Mouse (Mus musculus): ENCODE data around the gene Lsm4. TPM values are rescaled to one million over a fixed set of nuclear protein-coding genes. Genes with fewer than 3 reads are reported as not detected.

Gene Lsm4
- total RNA-seq (2023), result 100 to 1,000 TPM; 133 to 142 TPM

DNA sequence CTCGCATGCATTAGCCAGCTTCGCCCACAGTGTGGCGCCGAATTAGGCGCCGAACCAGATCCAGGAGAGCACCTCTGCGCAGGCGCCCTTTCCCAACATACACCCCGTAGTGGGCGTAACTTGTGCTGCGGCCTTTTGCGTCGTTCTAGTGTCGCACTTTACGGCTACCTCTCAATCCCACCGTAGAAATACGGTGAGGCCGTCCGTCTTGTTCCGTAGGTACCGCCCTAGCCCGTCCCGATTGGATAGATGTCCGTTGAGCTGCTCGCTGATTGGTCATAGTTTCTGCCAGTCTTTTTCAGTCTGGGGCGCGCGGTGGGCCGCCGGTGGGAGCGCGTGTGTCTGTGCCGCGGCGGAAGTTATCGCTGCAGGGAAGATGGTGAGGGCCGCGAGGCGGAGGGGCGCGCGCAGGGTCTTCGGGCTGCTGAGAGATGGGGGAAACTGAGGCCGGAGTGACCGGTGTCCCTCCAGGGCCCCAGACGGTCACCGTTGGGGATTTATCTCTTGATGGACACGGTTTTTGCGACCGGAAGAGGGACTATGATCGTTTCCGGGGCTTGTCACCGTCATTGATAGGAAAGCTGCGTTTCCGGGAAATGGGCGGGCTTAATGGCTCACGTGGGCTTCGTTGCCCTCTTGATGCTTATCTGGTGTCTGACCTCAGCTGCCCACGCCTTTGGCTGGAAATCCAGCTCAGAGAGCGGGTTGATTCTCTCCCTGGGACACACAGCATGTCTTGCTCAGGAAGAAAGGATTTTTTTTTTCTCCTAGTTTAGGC is at the start of gene Lsm4:
TSS of gene Lsm4 (plus strand) at position 170 of the 778 bp plus-strand sequence.

DNA sequence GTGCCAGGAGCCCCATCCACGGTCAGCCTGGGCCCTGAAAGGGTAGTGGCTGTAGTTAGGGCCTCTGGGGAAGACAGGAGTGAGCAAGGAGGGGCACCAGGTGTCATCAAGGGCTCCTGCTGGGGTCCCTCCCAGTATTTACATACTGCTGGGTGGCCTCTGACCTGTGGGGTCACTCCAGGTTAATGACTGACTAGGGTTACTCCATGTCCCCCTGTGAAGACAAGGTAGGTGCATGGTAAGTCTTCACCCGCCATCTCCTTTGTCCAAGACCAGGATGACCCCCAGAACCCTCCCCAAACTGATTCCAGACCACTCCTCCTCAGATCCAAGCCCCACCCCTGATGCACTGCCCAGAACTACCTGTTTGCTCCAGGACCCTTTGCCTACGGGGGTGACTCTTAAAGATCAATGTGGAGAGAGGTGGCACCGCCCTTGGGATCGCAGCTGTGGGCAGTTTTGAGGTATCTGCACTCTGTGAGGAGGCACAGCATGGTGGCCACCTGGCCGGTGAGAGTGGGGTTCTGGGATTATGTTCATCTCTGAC is 40.6 kb upstream of the Lsm4 start, which contains the start of gene Gdf15:
TSS of gene Gdf15 (minus strand) at position 111 of the 547 bp plus-strand sequence.

DNA sequence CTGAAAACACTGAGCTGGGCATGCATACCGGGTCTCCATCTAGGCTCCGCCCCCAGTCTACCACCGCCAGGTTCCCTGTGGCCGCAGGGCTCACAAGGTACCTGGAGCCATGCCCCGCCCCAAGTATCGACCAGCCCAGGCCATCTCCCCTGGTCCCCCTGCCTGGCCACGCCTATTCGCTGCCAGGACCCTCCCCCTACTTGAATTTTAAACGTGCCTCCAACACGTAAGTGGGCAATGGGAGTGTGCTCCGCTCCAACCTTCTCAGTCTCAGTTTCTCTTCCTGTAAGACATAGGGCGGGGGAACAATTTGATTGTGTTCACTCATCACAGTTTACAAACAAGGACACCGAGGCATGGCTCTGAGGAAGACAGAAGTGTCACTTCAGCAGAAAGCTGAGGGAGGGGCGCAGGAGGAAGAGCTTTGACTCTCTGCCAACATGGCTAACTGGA is 12.7 kb upstream of the Lsm4 start, which contains the start of gene Pgpep1:
TSS of gene Pgpep1 (minus strand) at position 116 of the 453 bp plus-strand sequence.

DNA sequence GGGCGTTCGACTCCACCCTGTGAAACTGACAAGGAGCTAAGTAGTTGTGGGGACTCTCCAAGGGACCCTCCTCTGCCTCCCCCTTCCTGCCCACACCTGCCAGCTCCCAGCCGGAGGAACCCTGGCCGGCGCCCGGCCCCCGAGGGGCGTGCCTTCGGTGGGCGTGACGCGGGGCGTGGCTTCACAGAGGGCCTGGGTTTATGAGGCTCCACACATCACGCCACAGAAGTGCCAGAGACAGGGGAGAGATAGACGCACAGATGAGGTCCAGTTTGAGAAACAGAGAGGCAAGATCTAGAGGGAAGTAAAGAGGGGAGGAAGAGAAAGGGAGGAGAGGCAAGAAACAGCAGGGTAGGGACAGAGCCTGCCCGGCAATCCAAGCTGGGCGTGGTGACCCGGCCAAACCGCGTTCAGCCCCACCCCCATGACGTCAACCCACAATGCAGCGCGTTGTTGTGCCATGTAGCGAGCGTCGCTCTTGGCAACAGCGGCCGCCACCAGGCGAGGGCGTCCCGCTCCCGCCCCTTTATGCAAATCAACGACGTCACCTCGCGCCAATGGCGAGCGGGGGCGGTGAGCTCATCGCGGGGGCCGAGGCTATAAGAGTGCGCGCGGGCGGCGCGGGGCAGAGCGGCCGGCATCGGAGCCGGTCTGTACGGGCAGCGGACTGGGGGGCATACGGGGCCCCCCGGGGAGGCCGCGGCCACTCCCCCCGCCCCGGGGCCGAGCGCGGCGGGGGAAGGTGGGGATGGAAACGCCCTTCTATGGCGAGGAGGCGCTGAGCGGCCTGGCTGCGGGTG is 25.5 kb downstream of the Lsm4 start, which contains the start of gene Jund:
TSS of gene Jund (plus strand) at position 640 of the 800 bp plus-strand sequence.

DNA sequence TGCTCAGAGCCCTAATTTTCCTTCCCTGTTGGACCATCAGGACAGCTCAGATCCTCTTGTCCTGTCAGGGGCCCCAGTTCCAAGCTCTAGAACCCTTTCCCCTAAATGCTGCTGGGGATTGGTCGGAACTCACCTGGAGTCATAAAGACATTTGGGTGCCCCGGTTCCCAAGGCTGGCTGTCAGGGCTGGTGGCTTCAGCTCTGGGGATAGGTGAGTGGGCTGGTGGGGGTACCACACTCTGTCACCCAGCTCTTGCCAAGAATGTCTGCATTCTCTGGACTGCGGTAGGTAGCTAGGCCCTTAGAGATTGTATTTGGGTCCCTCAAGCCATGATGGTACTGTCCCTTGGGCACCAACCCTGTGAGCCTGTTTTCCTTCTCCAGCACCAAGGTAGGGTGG is 30.2 kb downstream of the Lsm4 start, which contains the start of gene Iqcn:
TSS of gene Iqcn (plus strand) at position 171 of the 400 bp plus-strand sequence.

DNA sequence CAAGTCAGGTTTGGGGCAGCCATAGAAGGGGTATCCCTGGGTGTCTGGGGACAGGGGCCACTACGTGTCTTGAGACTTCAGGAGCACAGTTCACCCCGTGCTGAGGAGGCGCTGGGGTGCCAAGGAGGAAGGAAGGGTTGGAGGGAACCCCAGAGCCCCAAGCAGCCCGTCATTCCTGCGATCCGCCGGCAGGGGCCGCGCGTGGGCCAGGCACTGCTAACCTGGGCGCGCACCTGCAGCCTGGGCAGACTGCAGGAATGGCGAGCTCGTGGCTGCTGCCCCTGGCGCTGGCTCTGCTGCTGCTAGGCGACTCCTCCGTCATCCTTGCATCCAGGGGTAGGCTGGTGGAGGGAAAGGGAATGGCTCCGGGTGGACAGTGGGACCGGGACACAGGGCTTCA is 45.2 kb downstream of the Lsm4 start, which contains the start of gene Gm3336:
TSS of gene Gm3336 (plus strand) at position 247 of the 400 bp plus-strand sequence.

DNA sequence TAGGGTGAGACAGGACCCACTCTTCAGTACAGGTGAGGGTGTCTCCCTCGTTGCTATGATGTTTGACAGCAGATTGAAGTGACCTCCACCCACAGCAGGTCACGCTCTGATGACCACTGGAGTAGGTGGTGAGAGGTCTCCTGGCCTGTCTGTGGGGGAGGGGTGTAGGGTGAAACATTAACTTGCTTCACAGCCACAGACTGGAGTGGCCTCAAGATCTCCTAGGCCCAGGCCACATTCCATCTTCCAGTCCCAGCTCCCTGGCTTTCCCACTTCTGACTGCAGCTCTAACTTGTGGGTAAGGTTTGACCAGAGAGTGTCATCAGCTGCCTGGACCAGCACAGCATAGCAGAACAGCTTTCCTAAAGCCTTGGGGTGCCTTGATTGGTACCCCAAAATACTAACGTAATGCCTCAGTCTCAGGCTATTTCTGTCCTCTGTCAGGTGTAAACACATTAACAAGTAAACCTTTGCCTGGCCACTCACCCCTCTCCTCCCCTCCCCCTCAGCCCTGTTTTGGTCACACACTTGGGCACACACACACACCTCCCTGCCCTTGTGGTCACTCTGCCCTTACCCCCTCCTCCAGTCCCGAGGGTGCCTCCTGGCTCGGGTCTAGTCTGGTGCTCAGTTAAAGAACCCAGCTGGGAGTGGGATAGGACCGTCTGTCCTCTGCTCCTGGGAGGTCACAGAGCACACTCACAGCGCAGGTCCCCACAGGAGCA is 50.6 kb downstream of the Lsm4 start, which contains the start of gene Pde4c:
TSS of gene Pde4c (plus strand) at position 235 of the 725 bp plus-strand sequence.

Other genes with a start within 250 kb of the Lsm4 start
- 10 to 100 TPM; 22.0 to 24.7 TPM for gene Crtc1, start 233.7 kb upstream of the Lsm4 start, total RNA-seq (2023)
- 10 to 100 TPM in 1 of 2 experiments, 1 to 10 TPM in 1; 9.8 to 10.7 TPM for gene Klhl26, start 196.3 kb upstream of the Lsm4 start, total RNA-seq (2023)
- not detected for gene Tmem59l, start 185.9 kb upstream of the Lsm4 start, total RNA-seq (2023)
- gene Crlf1, start 180.1 kb upstream of the Lsm4 start, total RNA-seq (2023), result not detected
- gene Rex1bd, start 166.5 kb upstream of the Lsm4 start, total RNA-seq (2023), result 10 to 100 TPM; 64.4 to 64.7 TPM
- 1,000 to 10,000 TPM; 3,558 to 3,776 TPM for gene Uba52, start 162.4 kb upstream of the Lsm4 start, total RNA-seq (2023)
- 100 to 1,000 TPM; 257 to 281 TPM for gene Fkbp8, start 145.5 kb upstream of the Lsm4 start, total RNA-seq (2023)
- gene Kxd1, start 145.3 kb upstream of the Lsm4 start, total RNA-seq (2023), result 10 to 100 TPM; 57.3 to 61.1 TPM
- gene Ell, start 133.8 kb upstream of the Lsm4 start, total RNA-seq (2023), result 10 to 100 TPM; 27.8 to 29.0 TPM
- 10 to 100 TPM; 76.4 to 85.3 TPM for gene Isyna1, start 78.9 kb upstream of the Lsm4 start, total RNA-seq (2023)
- gene Ssbp4, start 64.4 kb upstream of the Lsm4 start, total RNA-seq (2023), result 100 to 1,000 TPM in 1 of 2 experiments, 10 to 100 TPM in 1; 93.5 to 116 TPM
- 1 to 10 TPM in 1 of 2 experiments, under 1 TPM in 1; 0.98 to 1.3 TPM for gene Lrrc25, start 57.1 kb upstream of the Lsm4 start, total RNA-seq (2023)
- not detected for gene Gdf15, start 40.8 kb upstream of the Lsm4 start, total RNA-seq (2023)
- gene Pgpep1, start 12.9 kb upstream of the Lsm4 start, total RNA-seq (2023), result 1 to 10 TPM; 2.6 to 3.7 TPM
- gene Jund, start 25.7 kb downstream of the Lsm4 start, total RNA-seq (2023), result 100 to 1,000 TPM; 758 to 827 TPM
- gene Iqcn, start 30.2 kb downstream of the Lsm4 start, total RNA-seq (2023), result 1 to 10 TPM; 3.7 to 7.6 TPM
- not detected for gene Gm3336, start 45.3 kb downstream of the Lsm4 start, total RNA-seq (2023)
- under 1 TPM; 0.32 to 0.47 TPM for gene Pde4c, start 50.5 kb downstream of the Lsm4 start, total RNA-seq (2023)
- 1 to 10 TPM; 6.0 to 6.4 TPM for gene Rab3a, start 81.4 kb downstream of the Lsm4 start, total RNA-seq (2023)
- 10 to 100 TPM; 20.7 to 25.0 TPM for gene Mpv17l2, start 87.7 kb downstream of the Lsm4 start, total RNA-seq (2023)
- 10 to 100 TPM; 14.2 to 17.2 TPM for gene Pik3r2, start 103.5 kb downstream of the Lsm4 start, total RNA-seq (2023)
- gene Mast3, start 131.8 kb downstream of the Lsm4 start, total RNA-seq (2023), result 100 to 1,000 TPM; 188 to 190 TPM
- 10 to 100 TPM in 1 of 2 experiments, 1 to 10 TPM in 1; 8.1 to 19.1 TPM for gene Il12rb1, start 135.2 kb downstream of the Lsm4 start, total RNA-seq (2023)
- gene Arrdc2, start 166.5 kb downstream of the Lsm4 start, total RNA-seq (2023), result 10 to 100 TPM; 36.5 to 42.1 TPM
- not detected for gene Kcnn1, start 190.0 kb downstream of the Lsm4 start, total RNA-seq (2023)
- 10 to 100 TPM; 36.5 to 43.1 TPM for gene Ccdc124, start 200.7 kb downstream of the Lsm4 start, total RNA-seq (2023)
- gene Slc5a5, start 219.5 kb downstream of the Lsm4 start, total RNA-seq (2023), result not detected
- 1,000 to 10,000 TPM; 4,919 to 4,946 TPM for gene Rpl18a, start 224.2 kb downstream of the Lsm4 start, total RNA-seq (2023)
- gene Map1s, start 232.7 kb downstream of the Lsm4 start, total RNA-seq (2023), result 10 to 100 TPM; 61.1 to 74.6 TPM